Mouse (Mus musculus): Measurements from ENCODE around the gene Klk12. TPM values are rescaled to one million over a fixed set of nuclear protein-coding genes. Genes with fewer than 3 reads are reported as not detected.

Klk12 gene
- not detected in 2 replicates for polyA plus RNA-seq (2015; fragmentation: Nextera tagmentation; extraction: Ambion mirVana)

GRCm38 (mm10) chr7:43768597-43768996 is at the start of gene Klk12:
Gene Klk12, plus strand, starts transcription at chr7:43768897.
- H3K27ac ChIP-seq = no peak within 1 kb of the TSS
- no peak within 1 kb of the TSS for H3K4me2 ChIP-seq
- H3K9ac ChIP-seq = no peak within 1 kb of the TSS
- H3K9me3 ChIP-seq (replicated peaks) = no peaks in the 10 kb centered on the region
- WGBS = 75% methylated on average over 4 of the region's 4 CpGs
- no peaks in the 10 kb centered on the region for H3K36me3 ChIP-seq (ENCODE audit: poor library complexity, severe bottlenecking)
- H3K4me1 ChIP-seq = no peaks in the 10 kb centered on the region
- no peak within 1 kb of the TSS for H3K4me3 ChIP-seq
- H3K27me3 ChIP-seq = no peaks in the 10 kb centered on the region
- ATAC-seq = no peak

DNA sequence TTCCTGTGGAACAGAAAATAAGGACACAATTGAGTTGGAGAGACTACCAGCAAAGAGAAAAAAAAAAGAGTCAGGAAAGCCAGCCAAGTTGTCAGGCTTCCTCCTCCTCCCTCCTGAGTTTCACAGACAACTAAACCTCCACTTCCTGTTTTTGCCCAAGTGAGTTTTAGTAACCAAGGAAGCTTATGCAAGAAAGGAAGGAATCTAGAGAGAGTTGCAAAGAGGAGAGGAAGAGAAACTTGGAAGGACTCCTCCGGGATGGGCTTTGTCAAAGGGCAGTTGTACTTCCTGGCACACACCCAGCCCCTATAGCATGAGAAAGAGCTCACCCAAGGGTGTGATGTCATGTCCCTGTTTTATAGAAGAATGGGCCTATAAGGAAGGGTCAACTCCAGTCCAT is 20.9 kb upstream of the Klk12 start:
- H3K4me2 ChIP-seq = no peak overlapping the region
- no peak overlapping the region for H3K9ac ChIP-seq
- no peak overlapping the region for H3K4me3 ChIP-seq
- 69% methylated on average over 1 of the region's 1 CpGs for WGBS
- no peak for ATAC-seq
- no peak overlapping the region for H3K27ac ChIP-seq
- H3K36me3 ChIP-seq (ENCODE audit: poor library complexity, severe bottlenecking) = no peaks in the 10 kb centered on the region
- H3K9me3 ChIP-seq (replicated peaks) = no peaks in the 10 kb centered on the region
- H3K4me1 ChIP-seq = no peaks in the 10 kb centered on the region
- H3K27me3 ChIP-seq = no peaks in the 10 kb centered on the region

GRCm38 (mm10) chr7:43752806-43753205 is 15.9 kb upstream of the Klk12 start:
- no peaks in the 10 kb centered on the region for H3K36me3 ChIP-seq (ENCODE audit: poor library complexity, severe bottlenecking)
- H3K9ac ChIP-seq = no peak overlapping the region
- no peaks in the 10 kb centered on the region for H3K4me1 ChIP-seq
- no peaks in the 10 kb centered on the region for H3K27me3 ChIP-seq
- H3K27ac ChIP-seq = no peak overlapping the region
- no peak overlapping the region for H3K4me3 ChIP-seq
- WGBS = 75% methylated on average over 2 of the region's 2 CpGs
- no peak overlapping the region for H3K4me2 ChIP-seq
- H3K9me3 ChIP-seq (replicated peaks) = no peaks in the 10 kb centered on the region
- ATAC-seq = no peak

DNA sequence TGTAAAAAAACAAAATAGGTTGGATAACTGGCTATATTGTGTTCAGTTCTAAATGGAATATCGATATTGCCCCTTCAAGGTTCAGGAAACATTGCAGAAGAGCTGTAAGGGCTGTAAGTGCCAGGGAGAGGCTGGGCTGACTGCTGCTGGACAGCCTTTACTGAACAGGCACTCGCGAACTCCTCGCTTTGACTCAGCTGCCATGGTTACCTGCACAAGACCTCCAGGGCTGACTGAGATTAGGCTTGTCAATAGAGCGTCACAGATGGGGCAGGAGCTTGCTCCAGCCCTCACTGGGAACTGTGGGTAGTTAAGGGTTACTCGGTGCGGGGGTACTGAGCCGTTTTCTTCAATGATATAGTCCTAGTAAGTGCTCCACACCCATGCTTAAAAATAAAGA is 2.2 kb upstream of the Klk12 start:
- Histone ChIP-seq H3K4me3 (no peak overlapping the region), H3K36me3 (ENCODE audit: poor library complexity, severe bottlenecking) (no peaks in the 10 kb centered on the region), H3K4me2 (no peak overlapping the region), H3K4me1 (no peaks in the 10 kb centered on the region), H3K27me3 (no peaks in the 10 kb centered on the region), H3K27ac (no peak overlapping the region), H3K9ac (no peak overlapping the region), H3K9me3 (replicated peaks) (no peaks in the 10 kb centered on the region)
- ATAC-seq = no peak
- 41% methylated on average over 8 of the region's 8 CpGs for WGBS

GRCm38 (mm10) chr7:43769636-43770035 is 939 bp downstream of the Klk12 start:
- no peak overlapping the region for H3K4me3 ChIP-seq
- no peaks in the 10 kb centered on the region for H3K9me3 ChIP-seq (replicated peaks)
- no peaks in the 10 kb centered on the region for H3K27me3 ChIP-seq
- no peaks in the 10 kb centered on the region for H3K36me3 ChIP-seq (ENCODE audit: poor library complexity, severe bottlenecking)
- ATAC-seq = no peak
- H3K4me1 ChIP-seq = no peaks in the 10 kb centered on the region
- WGBS = 91% methylated on average over 8 of the region's 8 CpGs
- H3K27ac ChIP-seq = no peak overlapping the region
- no peak overlapping the region for H3K4me2 ChIP-seq
- no peak overlapping the region for H3K9ac ChIP-seq

- Histone ChIP-seq H3K4me1 (no peaks in the 10 kb centered on the region), H3K4me3 (no peak overlapping the region), H3K36me3 (ENCODE audit: poor library complexity, severe bottlenecking) (no peaks in the 10 kb centered on the region), H3K9me3 (replicated peaks) (no peaks in the 10 kb centered on the region), H3K9ac (no peak overlapping the region), H3K27ac (no peak overlapping the region), H3K27me3 (no peaks in the 10 kb centered on the region), H3K4me2 (no peak overlapping the region)
- ATAC-seq = no peak
- WGBS = 94% methylated on average over 10 of the region's 10 CpGs
Measured at GRCm38 (mm10) chr7:43770701-43771100, 2.0 kb downstream of the Klk12 start.

DNA sequence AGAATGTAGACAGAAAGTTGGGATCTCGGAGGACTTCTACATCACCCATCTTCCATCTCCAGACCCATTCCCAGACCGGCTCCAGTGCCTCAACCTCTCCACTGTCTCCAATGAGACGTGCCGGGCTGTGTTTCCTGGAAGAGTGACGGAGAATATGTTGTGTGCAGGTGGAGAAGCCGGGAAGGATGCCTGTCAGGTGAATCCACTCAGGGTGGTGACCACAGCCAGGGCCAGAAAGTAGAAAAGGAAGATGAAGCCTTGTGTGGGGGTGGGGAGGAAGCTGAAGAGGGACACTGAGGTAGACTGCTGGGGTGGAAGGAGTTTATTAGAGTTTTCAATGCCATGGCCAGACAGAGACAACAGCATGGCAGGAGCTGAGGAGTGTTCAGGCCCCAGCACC is 3.2 kb downstream of the Klk12 start:
- no peaks in the 10 kb centered on the region for H3K9me3 ChIP-seq (replicated peaks)
- 95% methylated on average over 6 of the region's 6 CpGs for WGBS
- H3K36me3 ChIP-seq (ENCODE audit: poor library complexity, severe bottlenecking) = no peaks in the 10 kb centered on the region
- no peaks in the 10 kb centered on the region for H3K27me3 ChIP-seq
- H3K9ac ChIP-seq = no peak overlapping the region
- H3K4me3 ChIP-seq = no peak overlapping the region
- no peaks in the 10 kb centered on the region for H3K4me1 ChIP-seq
- no peak overlapping the region for H3K27ac ChIP-seq
- H3K4me2 ChIP-seq = no peak overlapping the region
- no peak for ATAC-seq

- Histone ChIP-seq H3K9ac (no peak overlapping the region), H3K4me2 (no peak overlapping the region), H3K27ac (no peak overlapping the region), H3K4me1 (no peaks in the 10 kb centered on the region), H3K9me3 (replicated peaks) (no peaks in the 10 kb centered on the region), H3K4me3 (no peak overlapping the region), H3K36me3 (ENCODE audit: poor library complexity, severe bottlenecking) (no peaks in the 10 kb centered on the region), H3K27me3 (no peaks in the 10 kb centered on the region)
- ATAC-seq = no peak
- 69% methylated on average over 3 of the region's 3 CpGs for WGBS
Measured at GRCm38 (mm10) chr7:43772901-43773300, 4.2 kb downstream of the Klk12 start.

DNA sequence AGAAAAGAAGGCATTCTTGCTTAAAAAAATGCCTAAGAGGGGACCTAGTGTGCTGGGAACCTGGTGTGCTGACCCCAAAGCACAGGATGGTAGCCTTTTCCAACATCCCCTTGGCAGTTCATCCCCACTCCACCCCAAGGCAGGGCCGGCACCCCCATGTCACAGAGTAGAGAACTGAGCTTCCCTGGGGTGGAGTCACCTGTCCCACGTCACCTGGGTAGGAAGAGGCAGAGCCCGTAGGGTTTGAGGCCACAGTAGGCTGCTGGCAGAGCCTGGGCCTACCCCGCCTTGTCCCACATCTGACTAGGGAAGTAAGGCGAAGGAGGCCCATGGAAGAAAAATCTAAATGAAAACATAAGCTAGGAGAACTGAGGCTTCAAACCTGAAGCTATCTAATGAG is 5.7 kb downstream of the Klk12 start, which contains the start of gene Klk11:
Gene Klk11, plus strand, starts transcription at position 241 of the 400 bp plus-strand sequence.
- Histone ChIP-seq H3K4me3 (no peak within 1 kb of the TSS), H3K36me3 (ENCODE audit: poor library complexity, severe bottlenecking) (no peaks in the 10 kb centered on the region), H3K9ac (no peak within 1 kb of the TSS), H3K9me3 (replicated peaks) (no peaks in the 10 kb centered on the region), H3K27ac (no peak within 1 kb of the TSS), H3K27me3 (no peaks in the 10 kb centered on the region), H3K4me1 (no peaks in the 10 kb centered on the region), H3K4me2 (no peak within 1 kb of the TSS)
- ATAC-seq = no peak
- 92% methylated on average over 5 of the region's 5 CpGs for WGBS

DNA sequence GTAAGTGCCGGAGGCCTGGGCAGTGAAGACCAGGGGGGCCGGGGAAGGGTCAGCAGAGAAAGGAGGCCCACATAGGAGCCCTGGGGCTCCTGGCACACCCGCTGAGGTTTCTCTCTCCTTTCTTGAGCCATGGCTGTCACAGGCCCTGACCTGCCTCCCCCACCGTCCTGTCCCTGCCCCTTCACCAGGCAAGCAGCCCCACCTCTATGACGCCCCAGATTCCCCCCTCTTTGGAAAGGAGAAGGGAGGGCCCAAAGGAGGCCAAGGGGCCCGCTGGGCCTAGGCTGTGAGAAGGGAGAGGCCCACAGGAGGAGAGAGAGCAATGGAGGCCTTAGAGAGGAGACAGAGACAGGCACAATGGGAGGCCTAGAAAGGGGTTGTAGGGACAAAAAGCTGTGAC is 6.1 kb downstream of the Klk12 start:
- Histone ChIP-seq H3K9me3 (replicated peaks) (no peaks in the 10 kb centered on the region), H3K27me3 (no peaks in the 10 kb centered on the region), H3K4me3 (no peak overlapping the region), H3K9ac (no peak overlapping the region), H3K27ac (no peak overlapping the region), H3K4me1 (no peaks in the 10 kb centered on the region), H3K36me3 (ENCODE audit: poor library complexity, severe bottlenecking) (no peaks in the 10 kb centered on the region), H3K4me2 (no peak overlapping the region)
- WGBS = 37% methylated on average over 6 of the region's 6 CpGs
- no peak for ATAC-seq

GRCm38 (mm10) chr7:43775311-43776057 is 6.8 kb downstream of the Klk12 start:
- Histone ChIP-seq H3K4me1 (no peaks in the 10 kb centered on the region), H3K4me2 (no peak overlapping the region), H3K9ac (no peak overlapping the region), H3K36me3 (ENCODE audit: poor library complexity, severe bottlenecking) (no peaks in the 10 kb centered on the region), H3K27me3 (no peaks in the 10 kb centered on the region), H3K9me3 (replicated peaks) (no peaks in the 10 kb centered on the region), H3K27ac (no peak overlapping the region), H3K4me3 (no peak overlapping the region)
- 43% methylated on average over 7 of the region's 7 CpGs for WGBS
- ATAC-seq = no peak

DNA sequence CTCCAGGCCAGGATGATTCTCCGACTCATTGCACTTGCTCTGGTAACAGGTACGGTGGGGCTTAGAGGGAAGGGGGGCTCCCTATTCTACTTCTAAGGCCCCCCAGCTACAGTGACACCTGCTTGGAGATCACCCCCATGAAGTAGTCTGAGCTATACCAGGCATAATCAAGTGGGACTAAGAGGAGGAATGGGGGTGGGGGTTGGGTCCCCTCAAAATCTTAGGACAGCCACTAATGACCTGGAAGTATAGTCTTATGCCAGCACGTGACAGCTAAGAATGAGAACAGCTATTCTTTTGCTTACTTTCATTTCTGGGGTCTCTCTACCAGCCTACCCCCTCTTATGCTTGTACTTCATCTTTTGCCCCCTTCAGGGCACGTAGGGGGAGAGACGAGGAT is 7.8 kb downstream of the Klk12 start:
- Histone ChIP-seq H3K9me3 (replicated peaks) (no peaks in the 10 kb centered on the region), H3K4me3 (no peak overlapping the region), H3K9ac (no peak overlapping the region), H3K4me1 (no peaks in the 10 kb centered on the region), H3K27me3 (no peaks in the 10 kb centered on the region), H3K36me3 (ENCODE audit: poor library complexity, severe bottlenecking) (no peaks in the 10 kb centered on the region), H3K4me2 (no peak overlapping the region), H3K27ac (no peak overlapping the region)
- 85% methylated on average over 5 of the region's 5 CpGs for WGBS
- ATAC-seq = no peak

DNA sequence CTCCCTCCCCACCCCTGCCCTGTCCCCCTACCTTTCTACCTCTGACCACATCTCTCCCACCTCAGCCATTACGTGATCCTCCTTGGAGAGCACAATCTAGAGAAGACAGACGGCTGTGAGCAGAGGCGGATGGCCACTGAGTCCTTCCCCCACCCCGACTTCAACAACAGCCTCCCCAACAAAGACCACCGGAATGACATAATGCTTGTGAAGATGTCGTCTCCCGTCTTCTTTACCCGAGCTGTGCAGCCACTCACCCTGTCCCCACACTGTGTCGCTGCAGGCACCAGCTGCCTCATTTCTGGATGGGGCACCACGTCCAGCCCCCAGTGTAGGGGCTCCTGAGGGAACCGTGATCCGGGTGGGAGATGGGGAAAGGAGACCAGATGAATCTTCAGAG is 8.7 kb downstream of the Klk12 start:
- Histone ChIP-seq H3K4me3 (no peak overlapping the region), H3K9ac (no peak overlapping the region), H3K27ac (no peak overlapping the region), H3K4me2 (no peak overlapping the region), H3K27me3 (no peaks in the 10 kb centered on the region), H3K36me3 (ENCODE audit: poor library complexity, severe bottlenecking) (no peaks in the 10 kb centered on the region), H3K4me1 (no peaks in the 10 kb centered on the region), H3K9me3 (replicated peaks) (no peaks in the 10 kb centered on the region)
- no peak for ATAC-seq
- 91% methylated on average over 12 of the region's 12 CpGs for WGBS

Data from forebrain, embryonic 13.5 days (tissue).